Mouse (Mus musculus) T-helper 1 cell (primary cell): ENCODE measurements around the gene Padi2.

ENCODE experiments used
- in situ Hi-C: fragments of 300-600 bp; cut with MboI, MseI; formaldehyde crosslinking; loops from one replicate; pipeline ENCODE4 v1.15.1; 2025; ENCODE audit warnings: high pct_unique_total_duplicates

Gene Padi2

GRCm38 (mm10) chr4:140984544-140984943, 78.4 kb downstream of the Padi2 start:
- in situ Hi-C loops: no loop called here

DNA sequence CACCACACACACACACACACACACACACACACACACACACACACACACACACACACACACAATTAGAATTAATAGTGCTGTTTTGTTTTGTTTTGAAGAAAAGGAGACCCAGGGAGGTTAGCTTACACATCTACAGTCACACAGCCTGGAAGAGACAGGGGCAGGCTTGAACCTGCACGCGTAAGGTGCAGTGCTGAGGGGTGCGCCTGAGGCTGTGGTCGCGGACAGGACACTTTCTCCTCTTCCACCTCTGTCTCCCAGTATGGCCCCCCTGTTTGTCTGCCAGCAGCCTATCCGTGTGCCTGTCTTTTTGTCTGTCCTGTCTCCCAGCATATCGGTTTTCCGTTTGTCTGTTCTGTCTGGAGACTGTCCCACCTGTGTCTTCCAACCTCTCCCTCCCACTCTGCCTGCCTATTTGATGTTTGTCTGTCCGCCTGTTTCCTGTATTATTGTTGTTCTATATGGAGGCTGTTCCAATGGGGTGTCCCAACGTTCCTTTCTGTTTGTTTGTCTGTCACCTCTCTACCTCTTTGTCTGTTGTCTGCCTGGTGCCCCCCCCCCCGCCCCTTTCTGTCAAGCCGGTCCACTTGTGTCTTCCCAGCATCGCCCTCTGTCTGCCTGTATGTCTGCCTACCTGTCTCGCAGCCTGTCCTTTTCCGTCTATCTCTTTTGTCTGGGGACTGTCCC, 80.0 kb downstream of the Padi2 start:
- in situ Hi-C loops: loop anchor here (5.0 kb wide), 1 partner anchor 76 kb away; the partner anchor contains the start of gene Crocc

GRCm38 (mm10) chr4:140986711-140987395, 80.7 kb downstream of the Padi2 start, which contains the start of gene Atp13a2:
Gene Atp13a2 (plus strand): TSS chr4:140986873.
- in situ Hi-C loops: loop anchor here (5.0 kb wide), 1 partner anchor 75 kb away; the partner anchor contains the start of gene Crocc

- in situ Hi-C loops: loop anchor here (5.0 kb wide), 1 partner anchor 75 kb away; the partner anchor contains the start of gene Crocc
Measured at GRCm38 (mm10) chr4:140987476-140987875, 81.3 kb downstream of the Padi2 start.

- in situ Hi-C loops: loop anchor here (5.0 kb wide), 1 partner anchor 74 kb away; the partner anchor contains the start of gene Crocc
Measured at GRCm38 (mm10) chr4:140988706-140989290, 82.7 kb downstream of the Padi2 start.

DNA sequence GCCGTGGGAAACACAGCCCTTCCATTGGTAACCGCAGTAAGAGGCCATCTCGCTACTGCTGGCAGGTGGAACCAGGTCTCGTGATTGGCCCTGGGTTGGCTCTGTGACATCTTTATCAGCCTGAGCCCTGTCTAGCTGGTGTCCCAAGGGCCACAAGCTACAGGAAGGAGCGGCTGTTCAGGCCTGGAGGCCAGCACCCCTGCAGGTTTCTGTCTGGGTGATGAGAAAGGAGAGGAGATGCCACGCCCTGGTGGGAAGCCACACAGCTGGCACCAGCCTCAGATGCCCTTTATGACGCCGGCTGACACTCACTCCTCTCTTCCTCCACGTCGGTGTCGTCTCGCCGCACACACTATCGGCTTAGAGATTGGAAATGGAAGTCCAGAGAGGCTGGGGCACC, 83.3 kb downstream of the Padi2 start:
- in situ Hi-C loops: loop anchor here (5.0 kb wide), 1 partner anchor 73 kb away; the partner anchor contains the start of gene Crocc

DNA sequence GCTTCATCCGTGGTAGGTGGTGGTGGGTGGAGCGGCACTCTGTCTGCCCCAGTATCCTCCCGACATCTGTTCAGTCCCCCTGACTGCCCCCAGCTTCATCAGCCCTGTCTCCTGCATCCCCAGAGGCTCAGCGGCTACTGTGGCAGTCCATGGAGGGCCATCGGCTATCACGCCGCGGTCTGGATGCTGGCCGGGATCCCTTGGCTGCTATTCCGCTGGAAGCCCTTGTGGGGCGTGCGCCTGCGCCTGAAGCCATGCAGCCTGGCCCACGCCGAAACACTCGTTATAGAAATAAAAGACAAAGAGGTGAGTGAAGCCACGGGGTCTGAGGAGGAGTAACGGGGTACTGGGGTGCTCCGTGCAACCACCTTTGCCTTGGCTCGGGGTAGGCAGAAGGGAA, 86.1 kb downstream of the Padi2 start:
- in situ Hi-C loops: loop anchor here (5.0 kb wide), 1 partner anchor 910 kb away; no protein-coding TSS in a partner anchor

DNA sequence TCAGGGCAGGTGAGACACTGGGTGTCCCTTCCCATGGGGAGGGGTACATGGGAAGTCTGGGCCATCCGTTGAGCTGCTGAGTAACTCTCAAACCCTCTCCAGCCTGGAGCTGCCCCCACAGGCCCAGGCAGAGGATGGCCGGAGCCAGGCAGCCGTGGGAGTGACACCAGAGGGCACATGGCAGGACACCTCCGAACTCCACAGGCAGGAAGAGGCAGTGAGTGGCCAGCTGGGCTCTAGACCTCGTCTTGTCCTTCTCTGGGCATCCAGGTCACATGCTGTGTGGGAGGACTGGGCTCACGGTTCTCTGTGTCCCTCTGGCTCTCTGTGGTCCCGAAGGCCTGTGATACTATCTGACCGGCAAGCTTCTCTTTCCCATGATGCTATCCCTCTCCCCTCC, 87.7 kb downstream of the Padi2 start:
- in situ Hi-C loops: loop anchor here (5.0 kb wide), 1 partner anchor 912 kb away; no protein-coding TSS in a partner anchor

- in situ Hi-C loops: no loop called here
Measured at GRCm38 (mm10) chr4:140995811-140996210, 89.7 kb downstream of the Padi2 start.

DNA sequence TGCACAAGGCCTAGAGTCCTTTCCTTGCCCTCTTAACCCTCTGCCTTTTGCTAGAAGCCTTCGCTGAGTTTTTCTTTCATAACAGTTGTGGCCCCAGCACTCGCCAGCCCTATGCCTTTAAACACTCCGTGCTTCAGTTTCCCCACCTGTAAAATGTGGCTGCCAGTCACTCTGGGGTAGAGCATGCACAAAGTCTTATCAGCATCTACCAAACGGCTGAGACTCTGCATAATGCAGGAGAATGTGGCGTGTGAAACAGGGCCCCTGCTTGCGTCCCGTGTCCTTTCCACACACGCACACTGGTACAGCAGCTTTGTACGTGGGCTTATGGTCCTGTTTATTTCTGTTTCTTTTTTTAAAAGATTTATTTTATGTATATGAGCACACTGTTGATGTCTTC, 90.7 kb downstream of the Padi2 start:
- in situ Hi-C loops: no loop called here
